Mouse (Mus musculus) limb, embryonic 13.5 days (tissue): ENCODE data around the gene Sgo2a. TPM values are rescaled to one million over a fixed set of nuclear protein-coding genes. Genes with fewer than 3 reads are reported as not detected.

Source experiments
- ATAC-seq: fragments of 200-750 bp; cut with Nextera tagmentation; 2 replicates; pipeline ENCODE4 v1.8.0; 2017; ENCODE audit warnings: low read depth, moderate number of reproducible peaks, moderate TSS enrichment; ENCODE audit not compliant: low FRiP score
- H3K27ac ChIP-seq: fragments of 300-500 bp; sonication (generic); 2 replicates; pipeline ENCODE4 v1.5.1; 2015; ENCODE audit warnings: inconsistent platforms, mild to moderate bottlenecking, moderate library complexity
- H3K27me3 ChIP-seq: fragments of 300-500 bp; sonication (generic); 2 replicates; pipeline ENCODE4 v1.6.1; 2015; ENCODE audit warnings: mild to moderate bottlenecking, inconsistent platforms
- H3K36me3 ChIP-seq: fragments of 300-500 bp; sonication (generic); 2 replicates; pipeline ENCODE4 v1.6.1; 2015; ENCODE audit warnings: inconsistent platforms, mild to moderate bottlenecking, moderate library complexity
- H3K4me1 ChIP-seq: fragments of 300-500 bp; sonication (generic); 2 replicates; pipeline ENCODE4 v1.6.1; 2015; ENCODE audit warnings: inconsistent platforms
- H3K4me2 ChIP-seq: fragments of 300-500 bp; sonication (generic); replicated peaks from 2 replicates; pipeline ENCODE4 v1.6.1; 2015; ENCODE audit warnings: inconsistent platforms, mild to moderate bottlenecking, moderate library complexity
- H3K4me3 ChIP-seq: fragments of 300-500 bp; sonication (generic); 2 replicates; pipeline ENCODE4 v1.5.1; 2015; ENCODE audit warnings: moderate library complexity, mild to moderate bottlenecking, inconsistent platforms
- H3K9ac ChIP-seq: fragments of 300-500 bp; sonication (generic); 2 replicates; pipeline ENCODE4 v1.6.1; 2015; ENCODE audit warnings: mild to moderate bottlenecking, inconsistent platforms
- H3K9me3 ChIP-seq: fragments of 300-500 bp; sonication (generic); 2 replicates; pipeline ENCODE4 v1.6.1; 2016; ENCODE audit warnings: inconsistent platforms
- WGBS: fragments of 180-500 bp; shearing (Covaris S2); methylation state at CpG from one replicate; pipeline ENCODE4 v1.1.7; 2015; 5-methylcytosine and 5-hydroxymethylcytosine counted together
- polyA plus RNA-seq: library from polyadenylated mRNA; unstranded; fragments of >200 nt; fragmentation: Nextera tagmentation; extraction: Ambion mirVana; gene quantifications from 2 replicates; pipeline ENCODE4 v1.2.1, GENCODE M21; 2015

Gene Sgo2a
- polyA plus RNA-seq, 1 experiment from 2014 or later: 19.7 TPM

GRCm38 (mm10) chr1:58071509-58071908, 75.7 kb downstream of the Sgo2a start:
- Histone ChIP-seq H3K27me3 (no peaks in the 10 kb centered on the region), H3K9me3 (no peaks in the 10 kb centered on the region), H3K9ac (no peak overlapping the region), H3K4me2 (no peak overlapping the region), H3K36me3 (no peaks in the 10 kb centered on the region), H3K4me1 (peaks cover 5% of the 10 kb centered on the region; the same call in 1 of the 2 replicates), H3K4me3 (no peak overlapping the region), H3K27ac (no peak overlapping the region)
- no peak for ATAC-seq
- WGBS: 81% methylated on average over 1 of the region's 1 CpGs

GRCm38 (mm10) chr1:58072416-58072815, 76.6 kb downstream of the Sgo2a start:
- Histone ChIP-seq H3K9me3 (no peaks in the 10 kb centered on the region), H3K36me3 (no peaks in the 10 kb centered on the region), H3K4me1 (no peaks in the 10 kb centered on the region), H3K27ac (no peak overlapping the region), H3K4me2 (no peak overlapping the region), H3K9ac (no peak overlapping the region), H3K4me3 (no peak overlapping the region), H3K27me3 (no peaks in the 10 kb centered on the region)
- 73% methylated on average over 2 of the region's 2 CpGs for WGBS
- ATAC-seq: no peak

- Histone ChIP-seq H3K27ac (no peak overlapping the region), H3K4me2 (no peak overlapping the region), H3K4me1 (no peaks in the 10 kb centered on the region), H3K9ac (no peak overlapping the region), H3K27me3 (no peaks in the 10 kb centered on the region), H3K9me3 (no peaks in the 10 kb centered on the region), H3K36me3 (no peaks in the 10 kb centered on the region), H3K4me3 (no peak overlapping the region)
- 79% methylated on average over 12 of the region's 12 CpGs for WGBS
- ATAC-seq: no peak
Observed at GRCm38 (mm10) chr1:58072991-58073730, 77.4 kb downstream of the Sgo2a start.

GRCm38 (mm10) chr1:58074266-58074665, 78.5 kb downstream of the Sgo2a start:
- Histone ChIP-seq H3K27me3 (no peaks in the 10 kb centered on the region), H3K9ac (no peak overlapping the region), H3K27ac (no peak overlapping the region), H3K4me2 (no peak overlapping the region), H3K4me1 (no peaks in the 10 kb centered on the region), H3K4me3 (no peak overlapping the region), H3K36me3 (no peaks in the 10 kb centered on the region), H3K9me3 (no peaks in the 10 kb centered on the region)
- ATAC-seq: no peak
- 94% methylated on average over 2 of the region's 2 CpGs for WGBS

Other genes with a start within 250 kb of the Sgo2a start
- gene Spats2l, start 221.8 kb upstream of the Sgo2a start, polyA plus RNA-seq: 189 and 191 TPM in 2 replicates
- 23.5 and 24.2 TPM in 2 replicates for gene Kctd18, start 23.0 kb downstream of the Sgo2a start, polyA plus RNA-seq
- 0.36 and 0.38 TPM in 2 replicates for gene Aox1, start 34.0 kb downstream of the Sgo2a start, polyA plus RNA-seq
- 0.29 and 0.83 TPM in 2 replicates for gene Aox3, start 117.2 kb downstream of the Sgo2a start, polyA plus RNA-seq
- 0.38 and 0.51 TPM in 2 replicates for gene Aox4, start 214.4 kb downstream of the Sgo2a start, polyA plus RNA-seq